Comparison of ENCODE assay signal across 27 mouse cellular contexts in the genomic region with DNA sequence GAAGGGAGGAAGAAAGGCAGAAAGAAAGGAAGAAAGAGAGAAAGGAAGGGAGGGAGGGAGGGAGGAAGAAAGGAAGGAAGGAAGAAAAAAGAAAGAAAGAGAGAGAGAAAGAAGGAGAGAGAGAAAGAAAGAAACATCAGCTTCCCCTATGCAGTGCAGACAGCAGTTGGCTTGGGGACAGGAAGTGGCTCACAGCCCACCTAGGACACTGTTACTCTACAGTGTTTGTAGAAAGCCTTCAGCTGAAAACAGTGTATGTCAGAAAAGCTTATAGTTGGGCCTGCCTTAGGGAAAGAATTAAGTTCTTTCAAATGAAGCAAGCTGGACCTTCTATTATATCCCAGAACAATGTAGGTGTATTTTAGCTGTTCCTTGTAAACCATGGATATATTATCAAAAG.
DNase-seq lines count a peak whose midpoint lies in the region; ATAC-seq lines count a peak whose summit lies in the region.
"Had no signal": no experiment of that assay in that cellular context is flagged by ENCODE, and none has a peak within 500 bp of the region (broad histone marks: within the 10 kb centered on the region; RNA-seq: fewer than 3 reads in every experiment).

No protein-coding gene starts in this region.

- ATAC-seq in granulocyte monocyte progenitor cell, adult 5-6 weeks (replicated peaks; ENCODE audit: poor library complexity, severe bottlenecking): no peak
- no peak for ATAC-seq in forebrain, embryonic 11.5 days (replicated peaks; ENCODE audit: low FRiP score)
- ATAC-seq: forebrain, embryonic 15.5 days; hindbrain, postnatal 0 days; Patski had no signal

- no peak overlapping the region for H3K4me2 ChIP-seq in forebrain, embryonic 11.5 days (ENCODE audit: low read depth, low read length, severe bottlenecking)
- H3K4me2 ChIP-seq: embryonic facial prominence, embryonic 12.5 days; embryonic facial prominence, embryonic 15.5 days; forebrain, embryonic 12.5 days; forebrain, embryonic 15.5 days; heart, embryonic 13.5 days; hindbrain, embryonic 14.5 days had no signal

- H3K9me3 ChIP-seq in heart, embryonic 10.5 days: no peaks in the 10 kb centered on the region
- no peaks in the 10 kb centered on the region for H3K9me3 ChIP-seq in forebrain, embryonic 11.5 days (ENCODE audit: control insufficient read depth, low read length)
- H3K9me3 ChIP-seq: embryonic facial prominence, embryonic 12.5 days; embryonic facial prominence, embryonic 15.5 days; forebrain, embryonic 12.5 days; forebrain, embryonic 15.5 days had no signal

- H3K36me3 ChIP-seq in heart, embryonic 10.5 days: no peaks in the 10 kb centered on the region
- no peaks in the 10 kb centered on the region for H3K36me3 ChIP-seq in forebrain, embryonic 11.5 days (ENCODE audit: control insufficient read depth, insufficient read depth, low read length)
- H3K36me3 ChIP-seq: embryonic facial prominence, embryonic 12.5 days; embryonic facial prominence, embryonic 15.5 days; forebrain, embryonic 12.5 days; forebrain, embryonic 15.5 days; heart, embryonic 13.5 days had no signal

- no peak overlapping the region for H3K4me3 ChIP-seq in heart, embryonic 10.5 days
- no peak overlapping the region for H3K4me3 ChIP-seq in forebrain, embryonic 11.5 days (ENCODE audit: low read depth, low read length)
- H3K4me3 ChIP-seq: embryonic facial prominence, embryonic 12.5 days; embryonic facial prominence, embryonic 15.5 days; forebrain, embryonic 12.5 days; forebrain, embryonic 15.5 days; heart, embryonic 13.5 days had no signal

- H3K4me1 ChIP-seq in heart, embryonic 10.5 days: peaks cover 5% of the 10 kb centered on the region; the same call in 1 of the 2 replicates
- H3K4me1 ChIP-seq in forebrain, embryonic 11.5 days (replicated peaks; ENCODE audit: control insufficient read depth, insufficient read depth, low read length): no peaks in the 10 kb centered on the region
- H3K4me1 ChIP-seq: embryonic facial prominence, embryonic 12.5 days; forebrain, embryonic 12.5 days; forebrain, embryonic 15.5 days had no signal

- DNase-seq in heart, adult 11 months: peak; percentile 28
- no peak for DNase-seq in heart, embryonic 10.5 days (ENCODE audit: low spot score)
- DNase-seq in thymus, postnatal 0 days (ENCODE audit: low spot score): peak; percentile 51
- DNase-seq in thymus, adult 18-20 months: no peak
- peak; percentile 36 for DNase-seq in T-cell, adult 2 months (ENCODE audit: low spot score)
- DNase-seq in forebrain, embryonic 11.5 days (ENCODE audit: low spot score): no peak
- DNase-seq: adrenal gland, adult 2 months; adrenal gland, postnatal 14 days; B cell, adult 2 months; cerebellum, adult 11 months; cerebellum, adult 2 months; cerebellum, adult 9-11 months; cerebellum, postnatal 25 days; gastrocnemius, postnatal 10 days; gastrocnemius, postnatal 36 days; heart, adult 18-20 months; heart, postnatal 14 days; heart, postnatal 4 days had no signal

- H3K27me3 ChIP-seq in heart, embryonic 10.5 days (ENCODE audit: insufficient read depth, poor library complexity, severe bottlenecking): no peaks in the 10 kb centered on the region
- no peaks in the 10 kb centered on the region for H3K27me3 ChIP-seq in forebrain, embryonic 11.5 days (ENCODE audit: control insufficient read depth, insufficient read depth, low read length)
- H3K27me3 ChIP-seq: embryonic facial prominence, embryonic 12.5 days; embryonic facial prominence, embryonic 15.5 days; forebrain, embryonic 12.5 days; forebrain, embryonic 15.5 days; heart, embryonic 13.5 days had no signal

- H3K9ac ChIP-seq in forebrain, embryonic 11.5 days (ENCODE audit: low read length): no peak overlapping the region
- H3K9ac ChIP-seq: embryonic facial prominence, embryonic 12.5 days; embryonic facial prominence, embryonic 15.5 days; forebrain, embryonic 12.5 days; forebrain, embryonic 15.5 days; heart, embryonic 13.5 days; hindbrain, embryonic 14.5 days had no signal

- H3K27ac ChIP-seq in heart, embryonic 10.5 days: no peak overlapping the region
- H3K27ac ChIP-seq in forebrain, embryonic 11.5 days (ENCODE audit: low read depth, low read length): no peak overlapping the region
- H3K27ac ChIP-seq: embryonic facial prominence, embryonic 12.5 days; embryonic facial prominence, embryonic 15.5 days; forebrain, embryonic 12.5 days; forebrain, embryonic 15.5 days; heart, embryonic 13.5 days; hindbrain, embryonic 14.5 days; hindbrain, postnatal 0 days had no signal

Comparison
In these comparisons a context has a peak if more than half of its experiments do, and no peak if none do; other contexts are left out.
1. DNase-seq: peak in heart, adult 11 months (single experiment), thymus, postnatal 0 days (single experiment) and T-cell, adult 2 months (single experiment); none in heart, embryonic 10.5 days (single experiment), thymus, adult 18-20 months (0 of 2) and forebrain, embryonic 11.5 days (single experiment).